In genomic region chr8:26713836-26714235, GRCm38 (mm10) we compare ENCODE assay signal across 21 mouse cellular contexts.
DNase-seq lines count a peak whose midpoint lies in the region; ATAC-seq and TF ChIP-seq lines count a peak whose summit lies in the region.
"Had no signal": no experiment of that assay in that cellular context is flagged by ENCODE, and none has a peak within 500 bp of the region (broad histone marks: within the 10 kb centered on the region; RNA-seq: fewer than 3 reads in every experiment).

No protein-coding gene starts in this region.

- ATAC-seq in heart, embryonic 13.5 days (ENCODE audit: extremely low read depth, insufficient number of reproducible peaks, low FRiP score, low TSS enrichment): 0 out of 2 replicates have a peak, but pooled peaks have one; percentile 46
- ATAC-seq in forebrain, postnatal 0 days: no peak
- no peak for ATAC-seq in intestine, embryonic 15.5 days
- ATAC-seq: liver, postnatal 0 days had no signal

- intact Hi-C loops in heart, postnatal 25 days (cut with DNase I): no loop called here
- intact Hi-C loops in gastrocnemius, postnatal 14 days (cut with DNase I; ENCODE audit: low total_unique reads): no loop called here
- intact Hi-C loops in heart, postnatal 14 days (cut with DNase I): no loop called here

- peaks cover 3% of the 10 kb centered on the region; the same call in 1 of the 2 replicates for H3K9me3 ChIP-seq in heart, embryonic 13.5 days
- H3K9me3 ChIP-seq in forebrain, postnatal 0 days (ENCODE audit: low read length): no peaks in the 10 kb centered on the region
- no peaks in the 10 kb centered on the region for H3K9me3 ChIP-seq in intestine, embryonic 15.5 days
- H3K9me3 ChIP-seq: forebrain, embryonic 10.5 days; hindbrain, embryonic 13.5 days; limb, embryonic 12.5 days; stomach, embryonic 15.5 days had no signal

- DNase-seq in heart, adult 11 months: peak; percentile 94
- no peak for DNase-seq in heart, postnatal 25 days (ENCODE audit: low spot score)
- DNase-seq in gastrocnemius, postnatal 14 days: peak; percentile 61
- DNase-seq in heart, postnatal 14 days: peak; percentile 13 to 63
- DNase-seq in forebrain, postnatal 0 days: no peak
- no peak for DNase-seq in left cerebral cortex, adult 8-10 months (ENCODE audit: low spot score in 2 of 2)
- DNase-seq: adrenal gland, postnatal 36 days; cerebellum, postnatal 10 days; kidney, adult 9 months; layer of hippocampus, postnatal 36 days; liver, postnatal 0 days; lung, postnatal 10 days; thymus, postnatal 36 days had no signal

- H3K4me2 ChIP-seq in heart, embryonic 13.5 days: no peak overlapping the region
- H3K4me2 ChIP-seq in forebrain, postnatal 0 days (ENCODE audit: low read depth): no peak overlapping the region
- no peak overlapping the region for H3K4me2 ChIP-seq in intestine, embryonic 15.5 days (replicated peaks)
- H3K4me2 ChIP-seq: hindbrain, embryonic 13.5 days; limb, embryonic 12.5 days; liver, embryonic 11.5 days; midbrain, embryonic 11.5 days; stomach, embryonic 15.5 days had no signal

- H3K4me3 ChIP-seq in heart, embryonic 13.5 days: no peak overlapping the region
- H3K4me3 ChIP-seq in forebrain, postnatal 0 days (ENCODE audit: low read depth, low read length): no peak overlapping the region
- no peak overlapping the region for H3K4me3 ChIP-seq in intestine, embryonic 15.5 days (replicated peaks)
- H3K4me3 ChIP-seq: forebrain, embryonic 10.5 days; hindbrain, embryonic 13.5 days; limb, embryonic 12.5 days; stomach, embryonic 15.5 days had no signal

- TF ChIP-seq CTCF in forebrain, postnatal 0 days (IDR thresholded peaks at IDR 0.05; ENCODE audit: low read depth): no peak

- H3K36me3 ChIP-seq in heart, embryonic 13.5 days: no peaks in the 10 kb centered on the region
- H3K36me3 ChIP-seq in forebrain, postnatal 0 days (ENCODE audit: insufficient read depth): no peaks in the 10 kb centered on the region
- no peaks in the 10 kb centered on the region for H3K36me3 ChIP-seq in intestine, embryonic 15.5 days
- H3K36me3 ChIP-seq: forebrain, embryonic 10.5 days; hindbrain, embryonic 13.5 days; limb, embryonic 12.5 days; stomach, embryonic 15.5 days had no signal

- WGBS in heart, embryonic 13.5 days: 55% methylated on average over 8 of the region's 8 CpGs
- 81% methylated on average over 8 of the region's 8 CpGs for WGBS in forebrain, postnatal 0 days
- WGBS in intestine, embryonic 15.5 days: 93% methylated on average over 8 of the region's 8 CpGs

- peaks cover 24% of the 10 kb centered on the region for H3K27me3 ChIP-seq in heart, embryonic 13.5 days (replicated peaks)
- H3K27me3 ChIP-seq in forebrain, postnatal 0 days (ENCODE audit: insufficient read depth, low read length): no peaks in the 10 kb centered on the region
- H3K27me3 ChIP-seq in intestine, embryonic 15.5 days (replicated peaks): no peaks in the 10 kb centered on the region
- H3K27me3 ChIP-seq: hindbrain, embryonic 13.5 days; stomach, embryonic 15.5 days had no signal

- no peak overlapping the region for H3K27ac ChIP-seq in heart, embryonic 13.5 days (replicated peaks)
- H3K27ac ChIP-seq in forebrain, postnatal 0 days (ENCODE audit: low read depth, low read length): no peak overlapping the region
- H3K27ac ChIP-seq in intestine, embryonic 15.5 days: no peak overlapping the region
- H3K27ac ChIP-seq: forebrain, embryonic 10.5 days; hindbrain, embryonic 13.5 days; limb, embryonic 12.5 days; stomach, embryonic 15.5 days had no signal

- peaks cover 9% of the 10 kb centered on the region; the same call in 1 of the 2 replicates for H3K4me1 ChIP-seq in heart, embryonic 13.5 days
- no peaks in the 10 kb centered on the region for H3K4me1 ChIP-seq in forebrain, postnatal 0 days (ENCODE audit: insufficient read depth)
- H3K4me1 ChIP-seq in intestine, embryonic 15.5 days (replicated peaks): no peaks in the 10 kb centered on the region
- H3K4me1 ChIP-seq: stomach, embryonic 15.5 days had no signal

- H3K9ac ChIP-seq in heart, embryonic 13.5 days: no peak overlapping the region
- no peak overlapping the region for H3K9ac ChIP-seq in forebrain, postnatal 0 days
- no peak overlapping the region for H3K9ac ChIP-seq in intestine, embryonic 15.5 days
- H3K9ac ChIP-seq: hindbrain, embryonic 13.5 days; limb, embryonic 12.5 days; liver, postnatal 0 days; stomach, embryonic 15.5 days had no signal

Comparison
In these comparisons a context has a peak if more than half of its experiments do, and no peak if none do; other contexts are left out.
1. DNase-seq: peak in heart, adult 11 months (single experiment), gastrocnemius, postnatal 14 days (single experiment) and heart, postnatal 14 days (2 of 2); none in heart, postnatal 25 days (single experiment), forebrain, postnatal 0 days (single experiment) and left cerebral cortex, adult 8-10 months (0 of 2).